Mouse (Mus musculus): ENCODE results near the gene Psd4. TPM values are rescaled to one million over a fixed set of nuclear protein-coding genes. Genes with fewer than 3 reads are reported as not detected.

Psd4 gene
- polyA plus RNA-seq, 1 experiment from 2014 or later, result 1.3 TPM

- H3K36me3 ChIP-seq, result no peaks in the 10 kb centered on the region
- 78% methylated on average over 12 of the region's 12 CpGs for WGBS
- peaks cover 4% of the 10 kb centered on the region for H3K4me1 ChIP-seq
- no peak overlapping the region for H3K27ac ChIP-seq
- no peak overlapping the region for H3K4me3 ChIP-seq
- no peaks in the 10 kb centered on the region for H3K9me3 ChIP-seq
- peaks cover 21% of the 10 kb centered on the region for H3K27me3 ChIP-seq (ENCODE audit: insufficient read depth, poor library complexity, severe bottlenecking)
- no peak for DNase-seq (ENCODE audit: low spot score)
Measured at GRCm38 (mm10) chr2:24366214-24366975, 985 bp upstream of the Psd4 start.

DNA sequence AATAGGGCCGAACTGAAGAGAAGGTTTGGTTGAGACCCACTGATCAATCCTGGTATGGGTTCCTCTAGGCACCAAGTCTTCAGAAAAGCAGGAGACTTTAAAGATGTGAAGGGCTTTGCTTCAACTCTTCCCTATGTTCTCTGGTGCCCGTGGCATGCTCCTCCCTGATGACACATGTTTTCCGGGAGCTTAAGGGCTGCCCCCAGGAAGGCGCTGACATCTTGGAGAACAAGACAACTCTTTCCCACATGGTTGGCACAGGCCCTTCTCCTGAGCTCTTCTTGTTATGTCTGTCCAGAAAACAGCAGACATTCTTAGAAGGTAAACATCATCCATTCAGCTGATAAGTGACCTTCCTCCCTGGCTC is 498 bp downstream of the Psd4 start:
- Histone ChIP-seq H3K4me3 (peak overlapping the region; percentile 58), H3K4me1 (peaks cover 4% of the 10 kb centered on the region), H3K9me3 (no peaks in the 10 kb centered on the region), H3K27me3 (ENCODE audit: insufficient read depth, poor library complexity, severe bottlenecking) (peaks cover 21% of the 10 kb centered on the region), H3K36me3 (no peaks in the 10 kb centered on the region), H3K27ac (no peak overlapping the region)
- 47% methylated on average over 4 of the region's 4 CpGs for WGBS
- DNase-seq (ENCODE audit: low spot score), result no peak

DNA sequence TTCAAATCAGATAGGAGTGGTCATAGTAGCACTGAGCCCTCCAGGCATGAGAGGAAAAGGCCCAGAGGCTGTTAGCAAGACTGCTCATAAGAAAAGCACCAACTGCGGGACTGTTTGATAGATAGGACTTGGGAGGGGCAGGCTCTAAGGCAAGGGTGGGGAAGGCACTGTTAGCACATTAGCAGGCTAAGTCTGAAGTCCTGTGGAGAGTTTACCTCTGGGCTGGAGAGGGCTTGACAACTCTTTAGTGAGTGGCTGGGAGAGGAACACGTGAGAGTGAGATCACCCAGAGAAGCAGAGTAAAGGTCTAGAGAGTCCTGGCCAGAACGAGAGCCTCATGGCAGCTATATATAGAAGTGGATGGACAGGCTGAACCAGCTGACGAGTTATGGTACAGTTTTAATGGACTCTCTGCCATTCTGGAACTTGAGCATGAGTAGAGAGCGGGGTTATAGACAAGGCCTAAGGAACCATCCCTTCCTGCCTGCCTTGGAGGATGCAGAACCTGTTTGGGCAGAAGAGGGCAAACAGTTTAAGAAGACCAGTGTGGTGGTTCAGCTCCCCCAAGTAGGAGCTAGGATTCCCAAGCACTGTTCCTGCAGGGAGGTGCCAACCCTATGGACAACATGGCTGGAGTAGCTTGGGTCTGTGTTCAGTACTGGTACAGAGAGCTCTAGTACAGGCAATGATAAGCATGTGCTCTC is 11.5 kb downstream of the Psd4 start:
- Histone ChIP-seq H3K9me3 (no peaks in the 10 kb centered on the region), H3K4me1 (no peaks in the 10 kb centered on the region), H3K27ac (no peak overlapping the region), H3K27me3 (ENCODE audit: insufficient read depth, poor library complexity, severe bottlenecking) (no peaks in the 10 kb centered on the region), H3K36me3 (no peaks in the 10 kb centered on the region), H3K4me3 (no peak overlapping the region)
- 60% methylated on average over 5 of the region's 5 CpGs for WGBS
- DNase-seq (ENCODE audit: low spot score), result peak; percentile 62

DNA sequence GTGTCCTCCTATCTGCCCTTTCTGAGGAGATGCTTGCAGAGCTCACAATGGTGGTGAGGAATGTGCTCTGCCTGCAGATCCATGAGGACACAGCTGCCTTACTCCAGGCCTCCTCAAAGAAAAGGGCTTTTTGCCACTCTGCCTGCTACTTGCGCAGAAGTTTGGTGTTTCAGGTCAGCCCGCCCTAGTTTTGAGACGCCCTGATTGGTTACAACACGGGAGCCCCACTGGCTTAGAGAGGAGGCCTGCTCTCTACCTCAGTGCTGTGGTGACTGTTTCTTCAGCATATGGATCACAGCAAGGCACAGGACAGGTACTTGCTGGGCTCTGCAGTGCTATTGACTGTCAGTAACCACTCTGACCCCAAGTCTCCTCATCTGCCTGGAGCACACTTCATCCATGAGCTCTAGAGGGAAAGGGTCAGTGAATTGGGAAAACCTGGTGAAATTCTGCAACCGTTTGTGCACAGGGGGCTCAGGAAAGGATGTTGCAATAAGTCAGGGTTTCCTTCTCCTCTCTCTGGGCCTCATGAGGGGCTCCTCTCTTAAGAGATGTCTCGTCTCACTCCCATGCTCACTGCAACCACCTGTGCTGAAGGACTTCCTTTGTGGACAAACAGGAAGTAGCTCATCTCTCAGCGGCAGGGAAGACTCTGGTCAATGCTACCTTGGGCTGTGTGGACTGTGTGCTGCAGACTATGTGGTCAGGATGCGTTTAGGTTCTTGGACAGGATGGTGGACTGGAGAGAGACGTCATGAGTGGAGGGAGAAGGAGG is 15.3 kb downstream of the Psd4 start:
- no peaks in the 10 kb centered on the region for H3K36me3 ChIP-seq
- 66% methylated on average over 9 of the region's 9 CpGs for WGBS
- no peaks in the 10 kb centered on the region for H3K9me3 ChIP-seq
- no peak overlapping the region for H3K4me3 ChIP-seq
- H3K4me1 ChIP-seq, result 0 out of 2 replicates have a peak, but pooled peaks cover 2% of the 10 kb centered on the region
- peak; percentile 70 for DNase-seq (ENCODE audit: low spot score)
- no peaks in the 10 kb centered on the region for H3K27me3 ChIP-seq (ENCODE audit: insufficient read depth, poor library complexity, severe bottlenecking)
- H3K27ac ChIP-seq, result no peak overlapping the region

GRCm38 (mm10) chr2:24383636-24384035 is 16.3 kb downstream of the Psd4 start:
- H3K9me3 ChIP-seq, result no peaks in the 10 kb centered on the region
- H3K27ac ChIP-seq, result no peak overlapping the region
- H3K4me3 ChIP-seq, result no peak overlapping the region
- H3K27me3 ChIP-seq (ENCODE audit: insufficient read depth, poor library complexity, severe bottlenecking), result no peaks in the 10 kb centered on the region
- 0 out of 2 replicates have a peak, but pooled peaks cover 2% of the 10 kb centered on the region for H3K4me1 ChIP-seq
- H3K36me3 ChIP-seq, result no peaks in the 10 kb centered on the region
- DNase-seq (ENCODE audit: low spot score), result peak; percentile 47
- 66% methylated on average over 3 of the region's 3 CpGs for WGBS

GRCm38 (mm10) chr2:24384393-24384792 is 17.0 kb downstream of the Psd4 start:
- Histone ChIP-seq H3K36me3 (no peaks in the 10 kb centered on the region), H3K9me3 (no peaks in the 10 kb centered on the region), H3K4me3 (no peak overlapping the region), H3K4me1 (0 out of 2 replicates have a peak, but pooled peaks cover 2% of the 10 kb centered on the region), H3K27me3 (ENCODE audit: insufficient read depth, poor library complexity, severe bottlenecking) (no peaks in the 10 kb centered on the region), H3K27ac (no peak overlapping the region)
- peak; percentile 59 for DNase-seq (ENCODE audit: low spot score)

DNA sequence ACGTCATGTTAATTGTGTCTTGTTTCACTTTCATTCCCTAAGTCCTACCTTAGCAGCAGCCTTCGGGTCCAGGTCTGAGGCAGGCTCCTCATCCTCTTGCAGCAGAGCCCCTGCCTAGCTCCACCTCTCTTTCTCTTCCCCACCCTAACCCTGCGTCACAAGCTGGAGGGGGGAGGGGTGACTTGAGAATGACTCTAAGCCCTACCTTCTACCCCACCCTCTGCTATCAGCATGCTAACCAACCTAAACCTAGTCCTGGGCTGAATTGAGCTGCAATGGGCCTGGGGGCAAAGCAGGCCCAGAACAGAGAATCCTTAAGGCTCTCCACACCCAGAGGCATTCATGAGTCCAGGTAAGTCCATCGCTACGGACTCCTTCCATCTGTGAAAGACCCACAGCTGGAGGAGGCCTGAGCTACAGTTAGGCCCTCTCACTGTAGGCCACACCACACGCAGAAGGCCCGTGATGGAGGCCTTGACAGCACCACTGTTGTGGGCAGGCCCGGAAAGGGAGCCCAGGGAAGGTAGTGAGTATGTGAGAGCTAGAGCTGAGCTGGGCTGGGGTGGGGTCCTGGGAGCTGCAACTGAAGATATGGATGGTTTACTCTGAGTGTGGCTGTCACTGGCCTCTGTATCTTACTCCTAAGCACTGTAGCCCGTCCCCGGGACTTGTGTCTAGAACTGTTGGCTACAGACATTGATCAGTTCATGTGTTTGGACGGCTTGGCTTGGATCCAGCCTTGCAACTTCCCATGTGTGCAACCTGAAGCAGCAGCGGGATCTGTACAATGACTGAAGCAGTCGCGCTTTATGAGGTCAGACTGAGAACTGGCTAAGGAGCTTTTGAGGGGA is 18.0 kb downstream of the Psd4 start:
- Histone ChIP-seq H3K9me3 (no peaks in the 10 kb centered on the region), H3K4me1 (0 out of 2 replicates have a peak, but pooled peaks cover 2% of the 10 kb centered on the region), H3K27ac (no peak overlapping the region), H3K36me3 (no peaks in the 10 kb centered on the region), H3K4me3 (no peak overlapping the region), H3K27me3 (ENCODE audit: insufficient read depth, poor library complexity, severe bottlenecking) (no peaks in the 10 kb centered on the region)
- DNase-seq (ENCODE audit: low spot score), result peak; percentile 69
- 77% methylated on average over 14 of the region's 14 CpGs for WGBS

GRCm38 (mm10) chr2:24386158-24386963 is 19.0 kb downstream of the Psd4 start:
- no peak overlapping the region for H3K27ac ChIP-seq
- no peaks in the 10 kb centered on the region for H3K36me3 ChIP-seq
- peak; percentile 63 for DNase-seq (ENCODE audit: low spot score)
- H3K27me3 ChIP-seq (ENCODE audit: insufficient read depth, poor library complexity, severe bottlenecking), result no peaks in the 10 kb centered on the region
- 74% methylated on average over 21 of the region's 21 CpGs for WGBS
- H3K4me3 ChIP-seq, result no peak overlapping the region
- no peaks in the 10 kb centered on the region for H3K9me3 ChIP-seq
- H3K4me1 ChIP-seq, result 0 out of 2 replicates have a peak, but pooled peaks cover 2% of the 10 kb centered on the region

- Histone ChIP-seq H3K4me3 (no peak overlapping the region), H3K4me1 (0 out of 2 replicates have a peak, but pooled peaks cover 2% of the 10 kb centered on the region), H3K27ac (no peak overlapping the region), H3K36me3 (no peaks in the 10 kb centered on the region), H3K27me3 (ENCODE audit: insufficient read depth, poor library complexity, severe bottlenecking) (no peaks in the 10 kb centered on the region), H3K9me3 (no peaks in the 10 kb centered on the region)
- WGBS, result 90% methylated on average over 2 of the region's 2 CpGs
- peak; percentile 43 for DNase-seq (ENCODE audit: low spot score)
Measured at GRCm38 (mm10) chr2:24386964-24387320, 19.6 kb downstream of the Psd4 start.

- no peaks in the 10 kb centered on the region for H3K27me3 ChIP-seq (ENCODE audit: insufficient read depth, poor library complexity, severe bottlenecking)
- peak; percentile 58 for DNase-seq (ENCODE audit: low spot score)
- H3K36me3 ChIP-seq, result no peaks in the 10 kb centered on the region
- H3K4me3 ChIP-seq, result no peak overlapping the region
- H3K4me1 ChIP-seq, result 0 out of 2 replicates have a peak, but pooled peaks cover 2% of the 10 kb centered on the region
- no peaks in the 10 kb centered on the region for H3K9me3 ChIP-seq
- no peak overlapping the region for H3K27ac ChIP-seq
- WGBS, result 77% methylated on average over 4 of the region's 4 CpGs
Measured at GRCm38 (mm10) chr2:24387361-24388283, 20.2 kb downstream of the Psd4 start.

- DNase-seq (ENCODE audit: low spot score), result peak; percentile 52
- Histone ChIP-seq H3K36me3 (no peaks in the 10 kb centered on the region), H3K4me1 (no peaks in the 10 kb centered on the region), H3K9me3 (no peaks in the 10 kb centered on the region), H3K27me3 (ENCODE audit: insufficient read depth, poor library complexity, severe bottlenecking) (0 out of 2 replicates have a peak, but pooled peaks cover 5% of the 10 kb centered on the region), H3K27ac (no peak overlapping the region), H3K4me3 (no peak overlapping the region)
- 77% methylated on average over 2 of the region's 2 CpGs for WGBS
Measured at GRCm38 (mm10) chr2:24393251-24393650, 25.9 kb downstream of the Psd4 start.
